ENCODE assay signal across 23 mouse cellular contexts in genomic region chr10:89548028-89548427, GRCm38 (mm10). TPM values are rescaled to one million over a fixed set of nuclear protein-coding genes. Genes with fewer than 3 reads are reported as not detected.
DNase-seq lines count a peak whose midpoint lies in the region; ATAC-seq and TF ChIP-seq lines count a peak whose summit lies in the region.
"Had no signal": no experiment of that assay in that cellular context is flagged by ENCODE, and none has a peak within 500 bp of the region (broad histone marks: within the 10 kb centered on the region; RNA-seq: fewer than 3 reads in every experiment).

No protein-coding gene starts in this region.

- no peak for ATAC-seq in lung, embryonic 14.5 days (ENCODE audit: insufficient read depth)
- ATAC-seq in hindbrain, embryonic 13.5 days (ENCODE audit: low FRiP score): peak; percentile 88
- ATAC-seq in neural tube, embryonic 13.5 days (ENCODE audit: low read depth): peak; percentile 72
- ATAC-seq: intestine, postnatal 0 days; lung, postnatal 0 days had no signal

- 9% methylated on average over 6 of the region's 6 CpGs for WGBS in lung, embryonic 14.5 days
- WGBS in hindbrain, embryonic 13.5 days: 33% methylated on average over 6 of the region's 6 CpGs
- WGBS in neural tube, embryonic 13.5 days: 40% methylated on average over 6 of the region's 6 CpGs

- TF ChIP-seq CTCF in lung, embryonic 14.5 days (IDR thresholded peaks at IDR 0.05; ENCODE audit: low read depth): no peak

- DNase-seq in lung, embryonic 14.5 days: peak; percentile 23
- no peak for DNase-seq in lung, postnatal 14 days
- DNase-seq in MN1 (ENCODE audit: low spot score): peak; percentile 34
- no peak for DNase-seq in frontal cortex, postnatal 10 days (ENCODE audit: low spot score in 2 of 2)
- DNase-seq in thymus, adult 18-20 months: no peak
- no peak for DNase-seq in testis, postnatal 14 days (ENCODE audit: low spot score)
- DNase-seq: adrenal gland, postnatal 25 days; B cell, adult 2 months; cerebellum, adult 9-10 months; gastrocnemius, adult 2 months; kidney, postnatal 36 days; layer of hippocampus, postnatal 36 days had no signal

- H3K4me2 ChIP-seq in lung, embryonic 14.5 days: no peak overlapping the region
- H3K4me2 ChIP-seq in hindbrain, embryonic 13.5 days: no peak overlapping the region
- H3K4me2 ChIP-seq in neural tube, embryonic 13.5 days: no peak overlapping the region
- H3K4me2 ChIP-seq: embryonic facial prominence, embryonic 13.5 days; forebrain, embryonic 12.5 days; kidney, embryonic 15.5 days had no signal

- no peaks in the 10 kb centered on the region for H3K9me3 ChIP-seq in lung, embryonic 14.5 days (ENCODE audit: low read depth, low read length)
- H3K9me3 ChIP-seq in hindbrain, embryonic 13.5 days: no peaks in the 10 kb centered on the region
- no peaks in the 10 kb centered on the region for H3K9me3 ChIP-seq in neural tube, embryonic 13.5 days
- H3K9me3 ChIP-seq: embryonic facial prominence, embryonic 13.5 days; forebrain, embryonic 12.5 days; heart, embryonic 10.5 days; kidney, embryonic 15.5 days; midbrain, embryonic 10.5 days had no signal

- no peaks in the 10 kb centered on the region for H3K4me1 ChIP-seq in lung, embryonic 14.5 days (ENCODE audit: insufficient read depth)
- H3K4me1 ChIP-seq in hindbrain, embryonic 13.5 days (replicated peaks): peaks cover 4% of the 10 kb centered on the region; the same call in 1 of the 2 replicates
- H3K4me1 ChIP-seq in neural tube, embryonic 13.5 days (replicated peaks): peaks cover 9% of the 10 kb centered on the region; the same call in 1 of the 2 replicates
- H3K4me1 ChIP-seq: embryonic facial prominence, embryonic 13.5 days; forebrain, embryonic 12.5 days; midbrain, embryonic 10.5 days had no signal

- no peak overlapping the region for H3K9ac ChIP-seq in lung, embryonic 14.5 days
- H3K9ac ChIP-seq in hindbrain, embryonic 13.5 days: no peak overlapping the region
- H3K9ac ChIP-seq in neural tube, embryonic 13.5 days: no peak overlapping the region
- H3K9ac ChIP-seq: embryonic facial prominence, embryonic 13.5 days; forebrain, embryonic 12.5 days; kidney, embryonic 15.5 days had no signal

- H3K36me3 ChIP-seq in lung, embryonic 14.5 days (ENCODE audit: insufficient read depth): no peaks in the 10 kb centered on the region
- no peaks in the 10 kb centered on the region for H3K36me3 ChIP-seq in hindbrain, embryonic 13.5 days
- H3K36me3 ChIP-seq in neural tube, embryonic 13.5 days: no peaks in the 10 kb centered on the region
- H3K36me3 ChIP-seq: embryonic facial prominence, embryonic 13.5 days; forebrain, embryonic 12.5 days; heart, embryonic 10.5 days; kidney, embryonic 15.5 days; midbrain, embryonic 10.5 days had no signal

- H3K27me3 ChIP-seq in lung, embryonic 14.5 days (ENCODE audit: insufficient read depth, low read length): no peaks in the 10 kb centered on the region
- no peaks in the 10 kb centered on the region for H3K27me3 ChIP-seq in hindbrain, embryonic 13.5 days
- H3K27me3 ChIP-seq in neural tube, embryonic 13.5 days: no peaks in the 10 kb centered on the region
- H3K27me3 ChIP-seq: embryonic facial prominence, embryonic 13.5 days; forebrain, embryonic 12.5 days; kidney, embryonic 15.5 days had no signal

- no peak overlapping the region for H3K4me3 ChIP-seq in lung, embryonic 14.5 days (ENCODE audit: low read depth, low read length)
- no peak overlapping the region for H3K4me3 ChIP-seq in hindbrain, embryonic 13.5 days
- H3K4me3 ChIP-seq in neural tube, embryonic 13.5 days: no peak overlapping the region
- H3K4me3 ChIP-seq: embryonic facial prominence, embryonic 13.5 days; erythroblast, embryonic 14.5 days; forebrain, embryonic 12.5 days; gastrocnemius, adult 2 months; heart, embryonic 10.5 days; kidney, embryonic 15.5 days; midbrain, embryonic 10.5 days had no signal

- no peak overlapping the region for H3K27ac ChIP-seq in lung, embryonic 14.5 days (ENCODE audit: low read depth)
- peak overlapping the region; percentile 76 for H3K27ac ChIP-seq in hindbrain, embryonic 13.5 days
- peak overlapping the region; percentile 67 for H3K27ac ChIP-seq in neural tube, embryonic 13.5 days (replicated peaks)
- H3K27ac ChIP-seq: embryonic facial prominence, embryonic 13.5 days; forebrain, embryonic 12.5 days; gastrocnemius, adult 2 months; heart, embryonic 10.5 days; kidney, embryonic 15.5 days; midbrain, embryonic 10.5 days had no signal

RNA-seq across cellular contexts. Expression of gene Nr1h4, which starts 14.6 kb away (rescaled TPM):
- polyA plus RNA-seq in lung, embryonic 14.5 days (2014; fragmentation: Nextera tagmentation; extraction: Ambion mirVana): 0.38 and 0.45 TPM in 2 replicates
- not detected in 2 replicates for polyA plus RNA-seq in hindbrain, embryonic 13.5 days (2015; fragmentation: Nextera tagmentation; extraction: Ambion mirVana)
- polyA plus RNA-seq in neural tube, embryonic 13.5 days (2015; fragmentation: Nextera tagmentation; extraction: Ambion mirVana): not detected in 2 replicates
- polyA plus RNA-seq: embryonic facial prominence, embryonic 13.5 days; erythroblast, embryonic 14.5 days; forebrain, embryonic 12.5 days; limb, embryonic 11.5 days had no signal

Comparison
In these comparisons a context has a peak if more than half of its experiments do, and no peak if none do; other contexts are left out.
1. DNase-seq: peak in lung, embryonic 14.5 days (single experiment) and MN1 (single experiment); none in lung, postnatal 14 days (single experiment), frontal cortex, postnatal 10 days (0 of 2), thymus, adult 18-20 months (0 of 2) and testis, postnatal 14 days (single experiment).